Mouse (Mus musculus): ENCODE measurements around the gene Uvrag.

DNA sequence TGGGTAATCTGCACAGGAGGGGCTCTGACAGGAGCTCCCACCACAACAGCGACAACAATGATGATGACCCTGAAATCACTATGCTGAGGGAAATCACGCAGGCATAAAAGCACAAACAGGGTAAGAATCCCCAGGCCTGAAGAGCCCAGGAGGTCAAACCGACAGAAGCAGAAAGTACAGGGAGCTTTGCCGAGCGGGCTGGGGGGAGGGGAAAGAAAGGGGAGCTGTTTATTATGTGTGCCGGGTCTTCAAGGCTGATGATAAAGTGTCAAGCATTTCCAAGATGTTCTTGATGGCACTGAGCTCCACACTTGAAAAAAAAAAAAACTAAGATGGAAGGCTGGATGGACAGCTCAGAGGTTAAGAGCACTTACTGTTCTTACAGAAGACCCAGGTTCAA lies 4.2 kb downstream of the Uvrag start:
- TF ChIP-seq CTCF (IDR thresholded peaks at IDR 0.05; ENCODE audit: low read depth, low read length) = no peak
- no peak for TF ChIP-seq TAL1 (conservative IDR thresholded peaks at IDR 0.05; ENCODE audit: low read depth, low read length)
- TF ChIP-seq GATA1 (IDR thresholded peaks at IDR 0.05; ENCODE audit: borderline replicate concordance, low read length) = no peak

All from G1E (cell line).